Mouse (Mus musculus) midbrain, embryonic 12.5 days (tissue): ENCODE results near the gene Zbtb17. TPM values are rescaled to one million over a fixed set of nuclear protein-coding genes. Genes with fewer than 3 reads are reported as not detected.

Experiments
- ATAC-seq: fragments of 200-750 bp; cut with Nextera tagmentation; 2 replicates; pipeline ENCODE4 v1.8.0; 2017; ENCODE audit warnings: low read depth, moderate TSS enrichment, moderate library complexity; ENCODE audit not compliant: low FRiP score
- H3K27ac ChIP-seq: fragments of 300-500 bp; sonication (generic); replicated peaks from 2 replicates; pipeline ENCODE4 v1.5.1; 2016; ENCODE audit warnings: mild to moderate bottlenecking
- H3K27me3 ChIP-seq: fragments of 300-500 bp; sonication (generic); 2 replicates; pipeline ENCODE4 v1.6.1; 2016; ENCODE audit warnings: mild to moderate bottlenecking
- H3K36me3 ChIP-seq: fragments of 300-500 bp; sonication (generic); 2 replicates; pipeline ENCODE4 v1.6.1; 2016
- H3K4me1 ChIP-seq: fragments of 300-500 bp; sonication (generic); 2 replicates; pipeline ENCODE4 v1.6.1; 2016
- H3K4me2 ChIP-seq: fragments of 300-500 bp; sonication (generic); replicated peaks from 2 replicates; pipeline ENCODE4 v1.6.1; 2016; ENCODE audit warnings: mild to moderate bottlenecking, moderate library complexity
- H3K4me3 ChIP-seq: fragments of 300-500 bp; sonication (generic); 2 replicates; pipeline ENCODE4 v1.5.1; 2016; ENCODE audit warnings: mild to moderate bottlenecking
- H3K9ac ChIP-seq: fragments of 300-500 bp; sonication (generic); replicated peaks from 2 replicates; pipeline ENCODE4 v1.6.1; 2016; ENCODE audit warnings: mild to moderate bottlenecking, moderate library complexity
- H3K9me3 ChIP-seq: fragments of 300-500 bp; sonication (generic); 2 replicates; pipeline ENCODE4 v1.6.1; 2016; ENCODE audit warnings: mild to moderate bottlenecking
- WGBS: fragments of 180-500 bp; shearing (Covaris S2); methylation state at CpG from one replicate; pipeline ENCODE4 v1.1.7; 2016; 5-methylcytosine and 5-hydroxymethylcytosine counted together
- polyA plus RNA-seq: library from polyadenylated mRNA; unstranded; fragments of >200 nt; fragmentation: Nextera tagmentation; extraction: Ambion mirVana; gene quantifications from 2 replicates; pipeline ENCODE4 v1.2.1, GENCODE M21; 2016

Gene Zbtb17
- polyA plus RNA-seq, 1 experiment from 2014 or later: 63.8 TPM

DNA sequence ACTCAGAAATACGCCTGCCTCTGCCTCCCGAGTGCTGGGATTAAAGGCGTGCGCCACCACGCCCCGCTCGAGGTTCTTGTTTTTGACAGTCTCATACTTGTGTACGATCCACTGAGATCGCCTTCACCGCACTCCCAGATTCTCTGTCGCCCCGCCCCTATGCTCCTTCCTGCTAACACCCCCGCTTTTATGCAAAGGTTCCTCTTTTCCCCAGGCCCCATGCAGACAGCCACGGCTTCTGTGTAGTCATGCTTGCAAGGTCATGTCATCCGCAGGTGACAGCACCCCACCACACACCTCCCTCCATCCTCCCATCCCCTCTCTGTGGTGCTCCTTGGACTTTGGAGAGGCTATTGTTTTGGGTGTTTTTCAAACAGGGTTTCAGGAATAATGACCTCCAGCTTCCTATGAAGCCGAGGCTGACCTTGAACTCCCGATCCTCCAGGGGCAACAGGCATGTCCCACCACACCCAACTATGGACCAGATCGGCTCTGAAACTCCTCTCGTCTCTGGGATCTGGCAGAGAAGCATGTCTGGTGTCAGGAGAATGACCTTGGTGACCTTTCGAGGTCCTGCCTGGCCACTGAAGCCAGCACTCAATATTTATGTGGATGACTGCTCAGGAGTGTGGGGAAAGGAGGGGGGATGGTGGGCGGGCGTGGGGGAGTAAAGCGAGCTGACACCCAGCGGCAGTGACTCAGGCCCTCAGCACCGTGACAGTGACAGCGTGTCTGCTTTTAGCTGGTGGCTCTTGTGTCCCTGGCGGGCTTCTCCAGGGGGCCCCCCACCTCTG, 24.9 kb upstream of the Zbtb17 start:
- no peak for ATAC-seq
- 73% methylated on average over 27 of the region's 27 CpGs for WGBS
- peaks cover 20% of the 10 kb centered on the region for H3K27me3 ChIP-seq
- H3K27ac ChIP-seq: no peak overlapping the region
- no peak overlapping the region for H3K9ac ChIP-seq
- H3K4me1 ChIP-seq: no peaks in the 10 kb centered on the region
- H3K4me3 ChIP-seq: no peak overlapping the region
- no peak overlapping the region for H3K4me2 ChIP-seq
- no peaks in the 10 kb centered on the region for H3K36me3 ChIP-seq
- H3K9me3 ChIP-seq: 0 out of 2 replicates have a peak, but pooled peaks cover 2% of the 10 kb centered on the region

DNA sequence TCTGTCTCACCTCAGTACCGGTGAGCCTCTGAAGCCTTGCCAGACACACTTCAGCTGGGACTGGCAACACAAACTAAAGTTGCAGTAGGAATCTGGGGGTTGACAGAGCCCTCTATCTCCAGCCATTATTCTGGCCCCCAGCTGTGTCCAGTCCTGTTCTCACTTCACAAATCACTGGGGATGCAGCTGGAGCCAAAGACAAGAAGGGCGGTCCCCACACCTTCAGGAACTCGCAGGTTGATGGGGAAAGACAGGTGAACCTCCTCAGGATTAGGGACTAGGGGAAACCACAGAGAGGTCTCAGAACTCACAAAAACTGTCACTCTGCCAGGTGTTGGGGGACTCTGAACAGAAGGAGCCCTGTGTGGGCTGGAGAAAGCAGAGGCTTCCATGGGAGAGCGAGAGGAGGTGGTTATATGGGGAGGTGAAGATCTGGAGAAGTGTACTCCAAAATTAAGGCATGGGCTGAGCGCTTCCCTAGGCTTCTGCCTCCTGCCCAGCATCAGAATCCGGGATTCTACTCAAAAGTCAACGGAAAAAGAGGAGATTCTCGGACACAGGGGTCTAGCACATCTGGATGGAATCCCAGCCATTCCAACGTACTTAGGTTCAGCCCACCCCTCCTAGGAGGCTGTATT, 24.1 kb upstream of the Zbtb17 start, which contains the start of gene Hspb7:
Hspb7 (plus strand) TSS at position 588 of the 638 bp plus-strand sequence.
- H3K27ac ChIP-seq: no peak within 1 kb of the TSS
- no peak within 1 kb of the TSS for H3K9ac ChIP-seq
- peaks cover 27% of the 10 kb centered on the region for H3K27me3 ChIP-seq
- no peaks in the 10 kb centered on the region for H3K36me3 ChIP-seq
- no peak for ATAC-seq
- no peak within 1 kb of the TSS for H3K4me2 ChIP-seq
- no peaks in the 10 kb centered on the region for H3K4me1 ChIP-seq
- 68% methylated on average over 9 of the region's 9 CpGs for WGBS
- H3K4me3 ChIP-seq: no peak within 1 kb of the TSS
- 0 out of 2 replicates have a peak, but pooled peaks cover 2% of the 10 kb centered on the region for H3K9me3 ChIP-seq

DNA sequence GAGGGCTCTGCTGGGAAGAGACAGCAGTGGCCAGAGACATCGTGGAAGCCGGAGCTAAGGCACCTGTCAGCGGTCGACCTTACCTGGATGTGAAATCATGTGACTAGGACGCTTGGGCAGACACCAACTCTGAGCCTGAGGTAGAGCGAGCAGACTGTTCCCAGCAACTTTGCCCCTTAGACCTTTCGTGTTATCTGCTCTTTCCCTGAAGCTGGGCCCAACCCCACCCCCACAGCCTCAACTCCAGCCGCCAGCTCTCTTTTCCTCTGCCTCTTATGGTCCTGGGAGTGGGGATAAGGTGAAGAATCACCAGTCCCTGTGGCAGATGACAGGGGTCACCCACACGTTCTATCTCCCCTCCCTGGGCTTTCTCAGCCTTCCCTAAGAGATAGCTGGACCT, 23.6 kb upstream of the Zbtb17 start:
- Histone ChIP-seq H3K9ac (no peak overlapping the region), H3K27me3 (peaks cover 33% of the 10 kb centered on the region), H3K4me1 (peaks cover 5% of the 10 kb centered on the region), H3K36me3 (no peaks in the 10 kb centered on the region), H3K4me2 (no peak overlapping the region), H3K9me3 (0 out of 2 replicates have a peak, but pooled peaks cover 2% of the 10 kb centered on the region), H3K27ac (no peak overlapping the region), H3K4me3 (no peak overlapping the region)
- no peak for ATAC-seq
- WGBS: 52% methylated on average over 9 of the region's 9 CpGs

DNA sequence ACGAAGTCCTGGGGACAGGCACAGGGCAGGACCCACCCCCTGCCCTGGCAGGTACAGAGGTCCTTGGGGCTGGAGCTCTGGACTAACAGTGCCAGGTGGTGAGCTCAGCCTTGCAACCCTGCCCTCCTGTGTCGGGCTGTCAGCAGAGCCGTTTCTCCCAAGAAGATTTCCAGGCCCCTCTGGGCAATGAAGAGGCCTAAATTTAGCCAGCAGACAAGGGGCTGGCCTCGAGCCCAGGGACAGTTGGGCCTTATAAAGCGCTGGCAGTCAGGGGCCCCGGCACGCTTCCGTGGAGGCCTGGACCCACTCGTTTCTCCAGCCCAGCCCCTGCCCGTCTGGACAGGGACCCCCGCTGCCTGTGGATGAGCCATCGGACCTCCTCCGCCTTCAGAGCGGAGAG, 23.0 kb upstream of the Zbtb17 start:
- Histone ChIP-seq H3K4me2 (no peak overlapping the region), H3K9me3 (0 out of 2 replicates have a peak, but pooled peaks cover 2% of the 10 kb centered on the region), H3K4me1 (peaks cover 8% of the 10 kb centered on the region), H3K4me3 (no peak overlapping the region), H3K27ac (no peak overlapping the region), H3K9ac (no peak overlapping the region), H3K36me3 (no peaks in the 10 kb centered on the region), H3K27me3 (peaks cover 38% of the 10 kb centered on the region)
- ATAC-seq: no peak
- WGBS: 68% methylated on average over 14 of the region's 14 CpGs

DNA sequence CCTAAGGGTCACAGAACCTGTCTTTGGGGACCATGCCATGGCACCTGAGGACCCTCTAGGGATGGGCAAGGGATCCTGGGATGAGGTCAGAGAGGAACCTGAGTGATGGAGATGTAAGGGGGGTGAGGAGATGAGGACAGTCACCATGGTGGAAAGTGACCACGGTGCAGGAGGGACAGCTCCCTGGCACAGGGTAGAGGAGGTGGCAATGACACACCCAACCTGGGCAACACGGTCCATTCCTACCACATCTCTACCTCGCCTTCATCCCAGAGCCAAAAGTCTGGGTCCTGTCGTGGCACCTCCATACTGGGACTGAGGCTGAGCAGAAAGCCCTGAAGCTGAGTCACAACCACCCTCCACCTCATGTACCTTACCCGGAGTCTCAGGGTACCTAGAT, 21.6 kb upstream of the Zbtb17 start:
- Histone ChIP-seq H3K4me2 (no peak overlapping the region), H3K4me1 (peaks cover 8% of the 10 kb centered on the region), H3K9ac (no peak overlapping the region), H3K36me3 (no peaks in the 10 kb centered on the region), H3K27ac (no peak overlapping the region), H3K4me3 (no peak overlapping the region), H3K27me3 (peaks cover 46% of the 10 kb centered on the region), H3K9me3 (no peaks in the 10 kb centered on the region)
- no peak for ATAC-seq
- WGBS: 85% methylated on average over 5 of the region's 5 CpGs

DNA sequence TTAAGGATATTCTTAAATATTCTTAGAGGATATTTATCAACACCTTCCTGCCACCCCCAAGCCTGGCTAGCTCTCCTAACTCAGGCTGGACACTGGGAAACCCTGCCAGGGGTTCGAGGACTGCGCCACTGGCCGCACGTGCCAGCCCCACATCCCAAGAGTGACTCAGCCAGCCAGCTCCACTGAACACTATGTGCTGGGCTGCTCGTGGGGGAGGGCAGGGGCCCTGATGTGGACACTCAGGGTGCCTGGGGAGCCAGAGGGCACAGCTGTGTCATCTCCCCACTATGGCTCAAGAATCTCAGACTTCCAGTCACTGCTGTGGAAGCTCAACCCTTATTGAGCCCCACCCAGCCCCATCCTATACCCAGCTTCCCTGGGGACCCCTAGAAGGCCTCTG, 21.2 kb upstream of the Zbtb17 start:
- Histone ChIP-seq H3K4me2 (no peak overlapping the region), H3K9me3 (no peaks in the 10 kb centered on the region), H3K36me3 (no peaks in the 10 kb centered on the region), H3K27ac (no peak overlapping the region), H3K9ac (no peak overlapping the region), H3K27me3 (peaks cover 50% of the 10 kb centered on the region), H3K4me1 (peaks cover 8% of the 10 kb centered on the region), H3K4me3 (no peak overlapping the region)
- ATAC-seq: no peak
- WGBS: 83% methylated on average over 5 of the region's 5 CpGs

DNA sequence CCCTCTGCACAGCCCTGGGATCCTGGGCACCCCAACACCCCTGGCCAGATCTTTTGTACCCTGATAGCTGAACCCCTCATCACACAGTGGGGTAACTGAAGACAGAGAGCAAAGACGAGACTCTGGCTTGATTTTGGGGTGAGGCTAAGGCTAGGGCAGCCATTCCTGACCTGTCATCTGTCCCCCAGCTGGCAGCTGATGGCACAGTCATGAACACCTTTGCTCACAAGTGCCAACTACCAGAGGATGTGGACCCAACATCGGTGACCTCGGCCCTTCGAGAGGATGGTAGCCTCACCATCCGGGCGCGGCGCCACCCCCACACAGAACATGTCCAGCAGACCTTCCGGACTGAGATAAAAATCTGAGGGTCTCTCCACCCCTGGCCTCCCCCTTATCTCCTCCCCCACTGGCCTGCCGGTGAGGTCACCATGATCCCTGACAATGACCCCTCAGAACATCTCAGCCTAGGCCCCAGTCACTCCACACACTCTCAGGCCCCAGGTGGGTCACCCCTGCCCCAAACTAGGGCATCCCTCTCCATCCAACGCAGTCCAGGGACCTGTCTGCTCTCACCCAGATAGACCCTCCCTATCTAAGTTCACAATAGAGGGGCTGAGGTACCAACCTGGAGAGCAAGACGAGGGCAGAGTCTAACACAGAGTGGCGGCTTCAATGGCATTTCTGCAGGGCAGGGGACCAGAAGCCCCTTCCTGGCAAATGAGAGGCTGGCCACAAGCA, 20.6 kb upstream of the Zbtb17 start:
- Histone ChIP-seq H3K27me3 (peaks cover 51% of the 10 kb centered on the region), H3K4me3 (no peak overlapping the region), H3K9ac (no peak overlapping the region), H3K4me2 (no peak overlapping the region), H3K9me3 (no peaks in the 10 kb centered on the region), H3K27ac (no peak overlapping the region), H3K4me1 (peaks cover 8% of the 10 kb centered on the region), H3K36me3 (no peaks in the 10 kb centered on the region)
- no peak for ATAC-seq
- 89% methylated on average over 13 of the region's 13 CpGs for WGBS

DNA sequence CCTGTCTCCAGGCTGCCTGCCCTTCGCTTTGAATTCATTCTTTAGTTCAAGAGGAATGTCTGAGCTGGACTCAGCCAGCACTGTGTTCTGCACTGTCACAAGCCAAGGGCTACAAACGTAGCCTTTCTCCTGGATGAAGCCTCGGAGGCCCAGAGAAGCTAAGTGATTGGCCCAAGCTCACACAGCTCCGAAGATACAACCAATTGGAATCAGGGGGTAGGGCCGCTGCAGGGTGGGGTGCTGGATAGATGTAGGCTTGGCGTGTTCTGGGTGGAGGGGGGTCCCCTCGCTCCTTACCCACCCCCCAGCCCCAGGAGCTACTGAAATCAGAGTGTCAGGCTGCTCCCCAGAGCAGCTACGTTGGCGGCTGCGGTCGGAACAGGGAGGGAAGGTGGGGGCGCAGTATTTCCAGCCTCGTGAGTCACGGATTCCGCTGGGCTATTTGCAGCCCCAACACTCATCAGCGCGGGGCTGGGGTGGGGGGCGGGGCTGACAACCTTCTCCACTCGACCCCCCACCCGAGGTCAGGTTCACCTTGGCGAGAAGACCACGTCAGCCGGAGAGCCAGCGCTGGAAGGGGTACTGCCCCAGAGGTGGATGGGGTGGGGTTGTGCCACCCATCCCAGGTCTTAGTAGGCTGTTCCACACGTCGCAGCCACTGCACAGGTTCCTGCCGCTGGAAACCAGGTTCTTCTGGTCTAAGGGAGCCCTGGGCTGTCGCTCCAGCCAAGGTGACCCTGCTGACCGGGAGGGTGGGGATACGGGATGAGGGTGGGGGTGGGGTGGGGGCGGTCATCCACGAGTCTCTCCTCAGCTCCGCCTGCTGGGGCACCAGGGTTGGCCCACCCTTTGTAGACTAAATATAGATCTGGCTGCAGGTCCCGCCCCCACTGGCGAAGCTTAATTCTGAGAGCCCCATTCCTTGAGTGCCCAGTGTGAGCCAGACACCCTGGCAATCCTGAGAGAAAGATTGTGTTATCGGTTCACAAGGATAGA, 18.7 kb upstream of the Zbtb17 start:
- H3K9ac ChIP-seq: peak overlapping the region; percentile 46
- H3K27me3 ChIP-seq: peaks cover 56% of the 10 kb centered on the region
- peak overlapping the region; percentile 39 for H3K4me3 ChIP-seq
- H3K4me1 ChIP-seq: peaks cover 8% of the 10 kb centered on the region
- peak; percentile 84 for ATAC-seq
- no peaks in the 10 kb centered on the region for H3K36me3 ChIP-seq
- peak overlapping the region; percentile 60 for H3K4me2 ChIP-seq
- H3K27ac ChIP-seq: no peak overlapping the region
- H3K9me3 ChIP-seq: no peaks in the 10 kb centered on the region
- 6% methylated on average over 35 of the region's 36 CpGs for WGBS

DNA sequence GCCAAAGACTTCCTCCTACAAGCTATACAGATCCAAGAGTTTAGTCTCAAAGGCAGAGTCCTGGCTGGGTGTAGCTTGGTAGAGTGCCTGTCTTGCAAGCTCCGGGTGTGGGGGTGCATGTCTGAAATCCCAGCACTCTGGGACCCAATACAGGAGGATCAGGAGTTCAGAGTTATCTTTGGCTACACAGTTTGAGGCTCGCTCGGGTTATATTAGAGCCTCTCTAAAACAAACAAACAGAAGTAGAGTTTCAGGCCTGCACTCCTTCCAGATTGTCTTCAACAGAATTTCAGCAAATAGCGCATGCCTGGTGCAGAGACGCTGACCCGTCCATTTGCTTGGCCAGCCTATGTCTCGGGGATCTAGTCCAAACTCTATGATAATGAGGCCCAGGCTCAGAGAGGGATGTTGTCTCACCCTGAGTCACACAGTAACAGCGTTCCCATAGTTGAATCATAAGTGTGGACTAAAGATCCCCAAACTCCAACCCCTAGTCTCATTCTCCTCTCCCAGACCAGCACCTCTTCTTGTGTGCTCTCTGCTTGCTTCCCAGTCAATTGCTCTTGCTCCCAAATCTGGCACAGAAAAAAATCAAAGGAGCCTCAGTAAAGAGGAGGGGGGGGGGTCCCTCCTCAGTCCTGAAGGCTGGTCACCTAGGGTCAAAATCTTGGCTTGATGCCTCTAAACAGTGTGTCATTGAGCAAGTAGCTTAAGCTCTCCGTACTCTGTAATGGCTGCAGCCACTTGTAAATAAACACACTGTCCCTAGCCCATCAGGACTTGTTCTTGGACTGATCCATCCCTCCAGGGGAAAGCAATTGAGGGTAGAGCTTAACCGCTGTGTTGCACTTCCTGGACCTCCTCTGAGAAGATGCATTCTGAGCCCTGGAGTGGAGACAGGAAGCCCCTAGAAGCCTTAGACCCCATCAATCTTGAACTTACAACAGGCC, 17.4 kb upstream of the Zbtb17 start:
- Histone ChIP-seq H3K9me3 (no peaks in the 10 kb centered on the region), H3K27ac (no peak overlapping the region), H3K36me3 (no peaks in the 10 kb centered on the region), H3K27me3 (peaks cover 52% of the 10 kb centered on the region), H3K9ac (no peak overlapping the region), H3K4me1 (peaks cover 8% of the 10 kb centered on the region), H3K4me2 (no peak overlapping the region), H3K4me3 (no peak overlapping the region)
- no peak for ATAC-seq
- 83% methylated on average over 10 of the region's 10 CpGs for WGBS

DNA sequence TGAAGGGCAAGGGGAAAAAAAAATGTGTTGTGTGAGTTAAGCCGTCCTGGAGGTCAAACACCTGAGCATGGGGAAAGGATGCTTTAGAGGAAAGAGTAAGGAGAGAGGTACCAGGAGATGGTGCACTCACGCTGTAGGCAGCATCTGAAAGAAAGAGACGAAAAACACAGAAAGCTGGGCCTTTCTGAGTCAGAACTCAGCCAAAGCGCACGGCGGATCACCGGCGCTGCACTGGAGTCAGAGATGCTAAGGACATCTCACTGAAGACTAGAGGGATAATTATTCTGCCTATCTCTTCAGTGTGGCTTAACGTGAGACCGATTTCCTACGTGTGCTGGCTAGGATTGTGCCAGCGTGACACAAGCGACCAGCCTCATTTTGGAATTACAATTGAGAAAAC, 16.5 kb upstream of the Zbtb17 start:
- Histone ChIP-seq H3K9me3 (no peaks in the 10 kb centered on the region), H3K27ac (no peak overlapping the region), H3K4me2 (no peak overlapping the region), H3K4me3 (no peak overlapping the region), H3K36me3 (no peaks in the 10 kb centered on the region), H3K4me1 (peaks cover 8% of the 10 kb centered on the region), H3K27me3 (peaks cover 48% of the 10 kb centered on the region), H3K9ac (no peak overlapping the region)
- no peak for ATAC-seq
- WGBS: 87% methylated on average over 13 of the region's 13 CpGs
